Comparison of ENCODE assay signal across 30 mouse cellular contexts in the genomic region with DNA sequence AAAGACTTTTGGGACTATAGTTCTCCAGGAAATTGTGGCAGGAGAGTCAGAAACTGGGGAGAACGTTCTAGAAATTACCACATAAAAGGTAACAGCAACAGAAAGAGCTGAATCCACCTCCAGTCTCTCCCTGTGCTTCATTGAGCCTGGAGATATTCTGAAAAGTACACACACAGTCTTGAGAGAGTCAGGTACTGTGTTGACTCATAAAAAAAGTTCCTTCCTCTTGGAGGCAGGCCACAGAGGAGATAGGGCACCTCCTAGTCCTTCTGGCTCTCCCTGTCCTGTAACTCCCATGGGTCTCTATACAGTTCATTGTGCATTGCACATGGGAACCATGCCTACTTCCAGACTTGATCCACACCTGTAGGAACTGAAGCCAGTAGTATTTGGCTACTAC.
A peak's percentile ranks its signal among the peaks of the same experiment; 100 is the strongest.
DNase-seq lines count a peak whose midpoint lies in the region; ATAC-seq and TF ChIP-seq lines count a peak whose summit lies in the region.
"Had no signal": no experiment of that assay in that cellular context is flagged by ENCODE, and none has a peak within 500 bp of the region (broad histone marks: within the 10 kb centered on the region; RNA-seq: fewer than 3 reads in every experiment).

No protein-coding gene starts in this region.

- peak; percentile 89 for ATAC-seq in stomach, postnatal 0 days (ENCODE audit: low FRiP score, low TSS enrichment)
- no peak for ATAC-seq in hindbrain, embryonic 13.5 days (ENCODE audit: low FRiP score)
- ATAC-seq: forebrain, embryonic 14.5 days; midbrain, embryonic 13.5 days had no signal

- no peak overlapping the region for H3K4me2 ChIP-seq in stomach, postnatal 0 days (replicated peaks; ENCODE audit: low read depth)
- no peak overlapping the region for H3K4me2 ChIP-seq in hindbrain, embryonic 13.5 days
- H3K4me2 ChIP-seq: heart, embryonic 13.5 days; hindbrain, embryonic 15.5 days; kidney, embryonic 15.5 days; lung, embryonic 14.5 days; midbrain, embryonic 13.5 days; neural tube, embryonic 15.5 days had no signal

- WGBS in stomach, postnatal 0 days, result 68% methylated on average over 1 of the region's 1 CpGs
- WGBS in hindbrain, embryonic 13.5 days, result 75% methylated on average over 1 of the region's 1 CpGs

- peaks cover 22% of the 10 kb centered on the region for H3K4me1 ChIP-seq in brown adipose tissue, adult 24 weeks (ENCODE audit: control insufficient read depth, insufficient read depth, insufficient read length, low read length)
- H3K4me1 ChIP-seq in stomach, postnatal 0 days (replicated peaks; ENCODE audit: control insufficient read depth, insufficient read depth), result no peaks in the 10 kb centered on the region
- H3K4me1 ChIP-seq in hindbrain, embryonic 13.5 days (replicated peaks), result 0 out of 2 replicates have a peak, but pooled peaks cover 5% of the 10 kb centered on the region
- H3K4me1 ChIP-seq: hindbrain, embryonic 15.5 days; midbrain, embryonic 13.5 days; neural tube, embryonic 15.5 days had no signal

- H3K4me3 ChIP-seq in brown adipose tissue, adult 24 weeks (ENCODE audit: insufficient read depth, low read depth, low read length), result no peak overlapping the region
- H3K4me3 ChIP-seq in stomach, postnatal 0 days (ENCODE audit: low read depth, low read length), result no peak overlapping the region
- no peak overlapping the region for H3K4me3 ChIP-seq in hindbrain, embryonic 13.5 days
- H3K4me3 ChIP-seq: heart, embryonic 13.5 days; hindbrain, embryonic 15.5 days; kidney, embryonic 15.5 days; layer of hippocampus, adult 2 months; megakaryocyte, embryonic 14.5 days; midbrain, embryonic 13.5 days; neural tube, embryonic 15.5 days had no signal

- no peak for TF ChIP-seq CTCF in stomach, postnatal 0 days (IDR thresholded peaks at IDR 0.05; ENCODE audit: low read depth)

- no peak overlapping the region for H3K9ac ChIP-seq in stomach, postnatal 0 days (ENCODE audit: low read length)
- no peak overlapping the region for H3K9ac ChIP-seq in hindbrain, embryonic 13.5 days
- H3K9ac ChIP-seq: heart, embryonic 13.5 days; hindbrain, embryonic 15.5 days; kidney, embryonic 15.5 days; liver, embryonic 14.5 days; lung, embryonic 14.5 days; midbrain, embryonic 13.5 days; neural tube, embryonic 15.5 days had no signal

- no peaks in the 10 kb centered on the region for H3K27me3 ChIP-seq in stomach, postnatal 0 days (ENCODE audit: control insufficient read depth, insufficient read depth, low read length)
- H3K27me3 ChIP-seq in hindbrain, embryonic 13.5 days, result no peaks in the 10 kb centered on the region
- H3K27me3 ChIP-seq: heart, embryonic 13.5 days; hindbrain, embryonic 15.5 days; kidney, embryonic 15.5 days; megakaryocyte, embryonic 14.5 days; midbrain, embryonic 13.5 days; neural tube, embryonic 15.5 days had no signal

- H3K9me3 ChIP-seq in stomach, postnatal 0 days (ENCODE audit: control insufficient read depth, low read length), result no peaks in the 10 kb centered on the region
- H3K9me3 ChIP-seq in hindbrain, embryonic 13.5 days, result no peaks in the 10 kb centered on the region
- H3K9me3 ChIP-seq: heart, embryonic 13.5 days; hindbrain, embryonic 15.5 days; kidney, embryonic 15.5 days; megakaryocyte, embryonic 14.5 days; midbrain, embryonic 13.5 days; neural tube, embryonic 15.5 days had no signal

- peak; percentile 22 for DNase-seq in urinary bladder, postnatal 14 days (ENCODE audit: low spot score)
- DNase-seq in urinary bladder, postnatal 36 days (ENCODE audit: low spot score in 2 of 2), result no peak
- DNase-seq in induced T-regulatory cell, adult 2 months (ENCODE audit: low read depth), result peak; percentile 55
- peak; percentile 20 for DNase-seq in stomach, postnatal 0 days (ENCODE audit: low spot score)
- no peak for DNase-seq in layer of hippocampus, postnatal 10 days (ENCODE audit: low spot score in 2 of 2)
- no peak for DNase-seq in thymus, postnatal 36 days
- DNase-seq: adrenal gland, postnatal 25 days; cerebellum, adult 2 months; cerebellum, postnatal 25 days; gastrocnemius, postnatal 36 days; heart, postnatal 10 days; kidney, adult 18-20 months; kidney, postnatal 25 days; left cerebral cortex, postnatal 4 days; lung, postnatal 4 days; right cerebral cortex, postnatal 25 days; thymus, adult 2 months; thymus, postnatal 4 days had no signal

- 0 out of 2 replicates have a peak overlapping the region, but pooled peaks have one; percentile 0 for H3K27ac ChIP-seq in brown adipose tissue, adult 24 weeks (replicated peaks; ENCODE audit: low read depth, low read length)
- H3K27ac ChIP-seq in stomach, postnatal 0 days (replicated peaks), result 0 out of 2 replicates have a peak overlapping the region, but pooled peaks have one; percentile 36
- no peak overlapping the region for H3K27ac ChIP-seq in hindbrain, embryonic 13.5 days
- H3K27ac ChIP-seq: heart, embryonic 13.5 days; hindbrain, embryonic 15.5 days; kidney, embryonic 15.5 days; layer of hippocampus, adult 2 months; liver, embryonic 14.5 days; midbrain, embryonic 13.5 days; neural tube, embryonic 15.5 days had no signal

- no peak for TF ChIP-seq EP300 in stomach, postnatal 0 days (optimal IDR thresholded peaks at IDR 0.05)

- no peaks in the 10 kb centered on the region for H3K36me3 ChIP-seq in stomach, postnatal 0 days (ENCODE audit: control insufficient read depth, insufficient read depth, low read length)
- peaks cover 9% of the 10 kb centered on the region; the same call in 1 of the 2 replicates for H3K36me3 ChIP-seq in hindbrain, embryonic 13.5 days
- H3K36me3 ChIP-seq: hindbrain, embryonic 15.5 days had no signal

Comparison
In these comparisons a context has a peak if more than half of its experiments do, and no peak if none do; other contexts are left out.
1. DNase-seq: peak in urinary bladder, postnatal 14 days (single experiment), induced T-regulatory cell, adult 2 months (single experiment) and stomach, postnatal 0 days (single experiment); none in urinary bladder, postnatal 36 days (0 of 2), layer of hippocampus, postnatal 10 days (0 of 2) and thymus, postnatal 36 days (0 of 2).